Mouse (Mus musculus): Measurements from ENCODE around the gene Il17re.
A peak's percentile ranks its signal among the peaks of the same experiment; 100 is the strongest.

Il17re gene

DNA sequence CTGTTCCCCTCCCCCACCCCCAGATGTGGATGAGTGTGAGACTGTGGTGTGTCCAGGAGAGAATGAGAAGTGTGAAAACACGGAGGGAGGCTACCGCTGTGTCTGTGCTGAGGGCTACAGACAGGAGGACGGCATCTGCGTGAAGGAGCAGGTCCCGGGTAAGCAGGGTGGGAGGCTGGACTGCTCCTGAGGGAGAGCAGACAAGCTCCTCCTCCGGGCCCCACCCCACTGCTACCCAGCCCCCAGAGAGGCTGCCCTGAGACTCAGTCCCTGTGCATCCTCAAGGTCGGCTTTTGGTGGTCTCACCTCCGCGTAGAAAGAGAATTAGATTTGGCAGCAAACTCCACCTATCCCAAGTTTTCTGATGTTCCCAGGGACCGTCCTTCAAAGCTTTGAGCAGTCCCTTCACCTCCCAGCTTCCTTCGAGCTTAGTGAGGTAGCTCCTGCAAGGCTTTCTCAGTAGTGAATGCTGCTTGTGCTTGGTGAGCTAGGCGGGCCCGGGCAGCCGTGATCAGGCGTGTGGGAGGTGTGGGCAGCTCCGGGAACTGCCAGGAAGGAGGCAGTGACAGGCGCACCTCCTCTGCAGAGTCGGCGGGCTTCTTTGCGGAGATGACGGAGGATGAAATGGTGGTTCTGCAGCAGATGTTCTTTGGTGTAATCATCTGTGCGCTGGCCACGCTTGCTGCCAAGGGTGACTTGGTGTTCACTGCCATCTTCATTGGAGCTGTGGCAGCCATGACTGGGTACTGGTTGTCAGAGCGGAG, 34.0 kb downstream of the Il17re start:
- peak; percentile 73 for DNase-seq

DNA sequence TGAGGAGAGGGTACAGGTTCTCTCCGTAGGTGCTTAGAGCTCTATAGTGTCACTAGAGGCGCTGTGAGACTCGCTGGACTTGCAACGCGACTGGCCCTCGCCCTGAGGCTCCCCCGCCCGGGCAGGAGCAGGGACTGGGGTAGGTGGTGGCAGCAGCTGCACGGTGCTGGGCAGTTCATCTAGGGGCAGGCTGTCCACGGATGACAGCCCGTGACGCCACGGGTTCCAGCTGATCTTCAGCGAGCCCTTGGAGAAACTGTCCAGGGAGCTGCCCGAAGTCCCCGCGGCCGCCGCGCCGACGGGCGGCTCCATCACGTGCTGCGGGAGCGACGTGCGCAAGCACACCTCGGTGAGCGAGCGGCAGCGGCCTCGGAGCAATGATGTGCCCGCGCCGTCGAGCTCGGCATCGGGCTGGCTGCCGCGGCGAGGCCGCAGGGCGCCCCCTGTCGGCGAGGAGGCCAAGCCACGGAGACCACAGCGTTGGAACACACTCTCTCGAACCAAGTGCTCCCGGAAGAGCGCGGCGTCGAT, 36.0 kb downstream of the Il17re start:
- peak; percentile 70 for DNase-seq

DNA sequence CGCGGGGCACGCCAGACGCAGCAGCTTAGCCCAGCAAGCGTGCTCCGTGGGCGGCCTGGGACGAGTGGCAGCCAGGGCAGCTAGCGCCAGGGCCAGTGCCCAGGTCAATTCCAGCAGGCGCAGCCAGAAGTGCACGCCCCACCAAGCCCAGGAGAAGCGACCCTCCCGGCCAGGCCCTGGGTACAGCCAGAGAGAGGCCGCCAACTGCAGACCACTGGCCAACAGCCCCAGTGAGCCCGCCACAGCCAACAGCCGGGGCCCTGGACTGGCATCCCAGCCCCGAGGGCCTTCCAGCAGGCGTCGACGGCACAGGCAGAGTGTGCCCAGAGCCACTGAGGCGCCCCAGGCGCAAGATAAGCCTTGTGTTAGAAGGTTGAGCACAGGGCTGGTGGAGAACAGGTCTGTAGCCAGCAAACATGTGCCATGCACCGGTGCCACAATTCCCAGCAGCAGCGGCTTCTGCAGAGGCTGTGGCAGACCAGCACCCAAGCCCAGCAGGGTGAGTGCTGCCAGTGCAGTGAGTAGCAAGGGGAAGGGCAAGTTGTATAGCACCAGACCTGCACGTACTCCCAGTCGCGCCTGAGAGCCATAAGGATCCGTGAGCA, 36.9 kb downstream of the Il17re start:
- no peak for DNase-seq

DNA sequence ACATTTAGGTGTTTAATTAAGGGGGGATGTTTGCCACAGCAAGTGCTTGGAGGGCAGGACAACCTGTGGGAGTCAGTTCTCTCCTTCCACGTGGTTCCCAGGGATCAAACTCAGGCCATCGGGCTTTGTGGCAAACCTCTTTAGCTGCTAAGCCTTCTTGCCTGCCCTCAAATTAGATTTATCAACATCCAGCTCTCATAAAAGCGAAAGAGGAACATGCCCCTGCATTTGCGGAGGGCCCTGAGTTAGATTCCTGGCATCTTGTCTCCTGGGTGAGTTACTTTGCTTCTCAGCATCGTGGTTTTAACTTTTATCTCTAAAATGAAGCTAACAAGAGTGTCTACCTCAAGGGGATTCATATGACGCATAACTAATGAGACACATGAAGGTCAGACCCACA, 41.1 kb downstream of the Il17re start:
- DNase-seq, result no peak

DNA sequence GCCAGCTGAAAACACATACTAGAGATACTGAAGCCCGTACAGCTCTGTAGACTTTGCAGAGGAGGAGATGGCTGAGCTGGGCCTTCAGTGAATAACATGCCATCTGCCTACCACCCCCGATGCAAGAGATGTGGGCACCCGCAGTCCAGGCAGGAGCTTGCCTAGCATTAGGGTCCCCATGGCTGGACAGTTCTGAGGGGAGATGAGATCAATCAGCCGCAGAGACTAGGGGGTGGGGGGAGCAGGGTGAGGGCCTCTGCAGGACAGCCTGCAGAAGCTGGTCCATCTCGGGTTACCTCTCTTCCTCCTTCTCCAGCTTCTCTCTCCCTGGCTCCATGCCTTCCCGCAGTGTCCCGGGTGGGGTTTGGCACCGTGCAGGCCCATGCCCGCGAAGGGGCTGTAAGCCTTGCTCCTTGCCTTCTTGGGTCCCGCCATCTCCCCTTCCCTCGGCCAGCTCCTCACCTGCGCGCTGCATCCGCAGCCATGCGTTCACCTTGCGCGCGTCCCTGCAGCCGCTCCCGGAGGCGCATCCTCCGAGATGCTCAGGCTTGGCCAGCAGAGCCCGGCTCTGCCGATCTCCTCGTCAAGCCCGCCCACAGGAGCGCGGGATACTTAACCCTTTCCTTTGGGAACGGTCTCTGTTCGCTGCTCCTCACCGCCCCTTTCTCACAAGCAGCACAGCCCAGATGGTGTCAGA, 43.3 kb downstream of the Il17re start, which contains the start of gene Prrt3:
Gene Prrt3, minus strand, starts transcription at position 544 of the 697 bp plus-strand sequence.
- DNase-seq, result peak; percentile 85

DNA sequence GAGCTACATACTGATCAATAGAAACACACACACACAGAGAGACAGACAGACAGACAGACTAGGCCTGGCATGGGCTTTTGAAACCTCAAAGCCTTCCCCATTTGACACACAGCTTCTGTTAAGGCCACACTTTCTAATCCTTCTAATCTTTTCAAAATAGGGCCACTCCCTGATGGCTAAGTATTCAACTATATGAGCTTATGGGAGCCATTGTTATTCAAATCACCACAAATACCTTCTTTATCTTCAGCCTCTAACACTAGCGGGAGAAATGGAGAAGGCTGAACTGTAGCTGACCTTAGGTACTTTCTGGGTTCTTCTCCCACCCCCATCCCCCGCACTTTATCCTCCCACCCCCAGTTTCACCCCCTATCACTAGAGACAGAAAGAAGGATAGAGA, 44.5 kb downstream of the Il17re start:
- no peak for DNase-seq

DNA sequence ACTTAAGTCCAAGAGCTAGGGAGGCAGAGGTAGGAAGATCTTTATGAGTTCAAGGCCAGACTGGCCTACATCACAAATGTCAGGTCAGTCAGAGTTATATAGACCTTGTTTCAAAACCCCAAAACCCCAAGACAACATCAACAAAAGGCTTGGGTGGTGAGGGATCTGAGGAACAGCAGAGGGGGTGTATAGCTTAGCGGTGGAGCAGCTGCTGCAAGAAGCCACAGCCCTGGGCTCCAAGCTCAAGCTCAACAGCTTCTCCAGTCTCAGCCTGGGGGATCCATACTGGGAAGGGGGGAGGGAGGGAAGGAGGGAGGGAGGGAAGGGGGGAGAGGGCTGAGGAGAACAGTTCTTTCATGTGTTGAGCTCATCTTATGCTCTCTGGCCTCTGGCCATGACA, 47.4 kb downstream of the Il17re start:
- DNase-seq, result no peak

DNA sequence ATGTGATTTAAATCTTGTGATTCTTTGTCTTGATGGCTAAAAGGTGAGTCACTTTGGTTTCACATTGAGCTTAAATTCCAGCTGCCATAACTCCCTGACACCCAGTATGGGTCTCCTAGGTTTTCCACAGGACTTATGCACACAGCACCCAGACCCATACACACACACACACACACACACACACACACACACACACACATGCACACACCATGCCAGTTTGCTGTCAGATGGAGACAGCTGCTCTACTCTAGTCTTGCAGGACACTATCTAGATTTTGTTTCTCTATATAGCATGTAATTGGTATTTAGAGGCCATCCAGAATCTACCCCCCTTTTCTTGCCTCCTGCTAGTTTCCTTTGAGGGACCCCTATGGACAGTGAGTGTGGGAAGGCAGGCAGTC, 48.8 kb downstream of the Il17re start:
- DNase-seq, result no peak

DNA sequence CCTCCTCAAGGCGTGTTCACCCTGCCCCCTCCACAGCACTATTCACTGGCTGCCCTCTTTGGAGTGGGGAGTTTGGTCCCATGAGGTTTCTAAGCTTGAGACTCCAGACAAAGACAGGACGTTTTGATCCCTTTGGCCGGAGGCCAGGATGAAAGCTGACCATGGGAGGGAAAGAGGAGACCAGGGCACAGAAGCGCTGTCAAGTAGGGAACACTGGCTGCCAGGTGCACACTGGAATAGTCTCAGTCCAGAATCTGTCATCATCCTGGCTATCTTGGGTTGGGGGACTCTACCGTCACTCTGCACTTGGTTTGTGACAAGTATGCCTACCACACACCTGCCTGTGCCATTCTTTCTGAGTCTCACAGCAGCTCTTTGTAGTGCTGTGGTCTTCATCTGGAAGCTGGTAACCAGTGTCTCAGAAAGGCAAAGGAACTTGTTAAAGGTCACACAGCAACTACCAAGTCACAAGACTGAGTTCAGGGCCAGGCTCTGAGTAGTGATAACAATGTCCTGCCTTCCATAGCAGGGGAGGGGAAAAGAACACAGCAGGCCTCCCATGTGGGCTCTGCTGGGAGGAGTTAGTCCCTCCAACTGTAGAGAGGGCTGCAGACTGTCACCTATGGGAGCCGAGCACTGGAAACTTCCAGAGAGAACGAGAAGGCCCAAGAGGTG, 50.1 kb downstream of the Il17re start:
- DNase-seq, result no peak

DNA sequence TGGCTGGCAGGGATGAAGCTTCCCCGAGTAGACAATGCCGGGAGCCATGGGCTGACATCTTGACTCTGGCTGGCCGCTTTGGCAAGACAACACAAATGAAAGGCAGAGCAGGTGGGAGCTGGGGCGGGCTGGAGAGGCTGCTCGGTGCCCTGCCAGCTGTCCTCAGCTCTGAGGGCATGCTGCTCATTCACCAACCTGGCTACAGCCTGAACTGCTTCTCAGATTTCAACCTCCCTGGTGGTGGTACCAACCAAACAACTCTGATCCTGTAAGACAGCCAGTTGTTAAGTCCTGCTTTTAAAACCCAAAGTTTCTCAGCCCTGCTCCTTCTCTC, 50.6 kb downstream of the Il17re start:
- DNase-seq, result no peak

DNA sequence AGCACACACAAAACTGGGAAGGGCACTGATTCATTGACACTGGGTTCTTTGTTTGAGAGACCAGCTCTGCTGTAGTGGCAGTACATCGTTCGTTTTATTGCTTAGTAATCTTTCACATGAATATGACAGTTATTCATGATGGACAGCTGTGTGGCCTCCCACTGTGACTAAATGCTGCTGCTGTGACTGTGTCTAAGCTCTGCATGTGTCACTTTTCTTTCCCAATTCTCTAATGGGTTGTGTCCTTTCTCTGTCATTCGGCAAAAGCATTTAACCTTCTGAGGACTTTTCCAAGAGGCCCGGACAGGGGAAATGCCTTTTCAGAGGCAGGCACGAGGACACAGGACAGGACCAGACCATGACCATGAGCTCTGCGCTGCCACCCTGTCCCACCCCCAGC, 55.7 kb downstream of the Il17re start:
- no peak for DNase-seq

DNA sequence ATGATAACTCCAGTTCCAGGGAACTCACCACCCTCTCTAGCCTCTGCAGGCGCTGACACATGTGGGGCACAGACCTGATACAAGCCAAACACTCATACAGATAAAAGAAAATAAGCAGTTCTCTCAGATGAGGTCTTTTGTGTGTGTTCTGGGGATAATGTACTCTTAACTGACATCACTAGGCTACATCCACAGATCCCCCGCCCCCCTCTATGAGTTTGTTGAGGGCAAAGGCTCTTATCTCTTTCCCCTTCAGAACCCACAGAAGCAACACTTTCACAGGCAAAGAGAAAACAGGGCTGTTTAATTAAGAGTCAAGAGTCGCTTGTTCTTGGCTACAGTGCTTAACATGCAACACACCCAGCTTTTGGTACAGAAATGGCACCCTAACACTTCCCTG, 56.3 kb downstream of the Il17re start:
- DNase-seq, result no peak

DNA sequence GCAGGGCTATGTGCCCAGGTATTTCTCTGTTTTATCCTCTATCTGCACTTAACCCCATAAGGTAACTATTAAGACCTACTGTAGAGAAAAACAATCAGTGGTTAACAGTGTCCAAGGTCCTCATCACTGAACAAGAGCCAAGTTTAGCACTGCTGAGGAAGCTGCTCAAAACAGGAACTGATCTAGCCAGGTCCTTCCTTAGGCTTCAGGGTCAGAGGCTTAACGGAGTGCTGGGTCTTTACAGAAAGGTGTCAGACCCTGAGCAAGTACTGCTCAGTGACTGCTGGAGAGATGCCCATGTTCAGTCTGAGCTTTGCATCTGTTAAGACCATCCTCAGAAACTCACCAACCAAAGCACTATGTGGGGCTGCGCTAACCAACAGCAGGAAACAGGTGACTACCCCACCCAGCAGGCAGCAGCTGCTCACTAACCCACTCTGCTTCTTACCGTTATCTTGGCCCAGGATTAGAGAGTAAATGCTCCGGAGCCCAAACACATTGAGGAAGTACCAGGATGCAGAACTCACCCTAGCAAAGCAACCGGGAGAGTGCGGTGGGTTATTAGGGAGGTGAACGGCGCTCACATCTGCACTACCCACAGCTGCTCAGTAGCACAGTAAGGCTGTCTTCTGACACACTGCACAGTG, 59.3 kb downstream of the Il17re start:
- no peak for DNase-seq

All from right cerebral cortex, postnatal 25 days (tissue).